Mouse (Mus musculus) MEL (cell line): ENCODE data around the gene Fam169b. TPM values are rescaled to one million over a fixed set of nuclear protein-coding genes. Genes with fewer than 3 reads are reported as not detected.

Experiments used
- DNase-seq: peaks from one replicate; pipeline ENCODE4 v3.0.0; 2011; ENCODE audit warnings: low read depth, low spot score
- H3K27ac ChIP-seq: 2 replicates; pipeline ENCODE4 v1.5.1; 2012; ENCODE audit warnings: low read depth, mild to moderate bottlenecking, control low read depth, low read length, moderate library complexity; ENCODE audit not compliant: control insufficient read depth
- H3K27me3 ChIP-seq, 2 experiments: fragments of 150-350 bp in 1 of 2; sonication (generic) in 1 of 2; 2 replicates each; pipeline ENCODE4 v1.6.1; 2012; ENCODE audit warnings: low read length in 2 of 2, mild to moderate bottlenecking in 2 of 2, improper control_type of control experiment in 1 of 2, moderate library complexity in 1 of 2; ENCODE audit not compliant: insufficient read depth in 2 of 2, control insufficient read depth in 1 of 2
- H3K36me3 ChIP-seq, 2 experiments: 2 replicates each; pipeline ENCODE4 v1.6.1; 2012 to 2014; ENCODE audit warnings: low read length in 2 of 2, improper control_type of control experiment in 1 of 2, inconsistent platforms in 1 of 2, mild to moderate bottlenecking in 1 of 2; ENCODE audit not compliant: insufficient read depth in 2 of 2, control insufficient read depth in 1 of 2
- H3K4me1 ChIP-seq, 2 experiments: fragments of 150-350 bp in 1 of 2; sonication (generic) in 1 of 2; 2 replicates each; pipeline ENCODE4 v1.6.1; 2012; ENCODE audit warnings: low read length in 2 of 2, improper control_type of control experiment in 1 of 2, mild to moderate bottlenecking in 1 of 2; ENCODE audit not compliant: insufficient read depth in 2 of 2, control insufficient read depth in 1 of 2
- H3K4me3 ChIP-seq, 2 experiments: fragments of 150-350 bp in 1 of 2; sonication (generic) in 1 of 2; 2 replicates each; pipeline ENCODE4 v1.5.1; 2012; ENCODE audit warnings: low read depth in 2 of 2, low read length in 2 of 2, mild to moderate bottlenecking in 2 of 2, moderate library complexity in 2 of 2, control low read depth in 1 of 2, improper control_type of control experiment in 1 of 2; ENCODE audit not compliant: control insufficient read depth in 1 of 2, insufficient read depth in 1 of 2
- H3K79me2 ChIP-seq: 2 replicates; pipeline ENCODE4 v1.6.1; 2012; ENCODE audit warnings: mild to moderate bottlenecking, low read length, moderate library complexity; ENCODE audit not compliant: control insufficient read depth, poor library complexity, insufficient read depth
- H3K9ac ChIP-seq: 2 replicates; pipeline ENCODE4 v1.6.1; 2012; ENCODE audit warnings: low read depth, mild to moderate bottlenecking, control low read depth, low read length, moderate library complexity; ENCODE audit not compliant: control insufficient read depth, poor library complexity, severe bottlenecking
- H3K9me3 ChIP-seq: fragments of 150-350 bp; sonication (generic); replicated peaks from 2 replicates; pipeline ENCODE4 v1.6.1; 2012; ENCODE audit warnings: mild to moderate bottlenecking, low read length, improper control_type of control experiment, moderate library complexity; ENCODE audit not compliant: insufficient read depth
- CHD1 ChIP-seq: IDR thresholded peaks from 2 replicates; pipeline ENCODE4 v1.6.1; 2012; ENCODE audit warnings: low read depth, mild to moderate bottlenecking, inconsistent platforms, low read length, improper control_type of control experiment
- CTCF ChIP-seq, 3 experiments: IDR thresholded peaks in 2 of 3; conservative IDR thresholded peaks in 1 of 3; 2 replicates each; pipeline ENCODE4 v1.5.1; 2011 to 2012; ENCODE audit warnings: low read length in 3 of 3, low read depth in 2 of 3, mild to moderate bottlenecking in 2 of 3, improper control_type of control experiment in 1 of 3, inconsistent platforms in 1 of 3, mixed read lengths in 1 of 3, moderate library complexity in 1 of 3; ENCODE audit not compliant: control insufficient read depth in 1 of 3, insufficient read depth in 1 of 3, poor library complexity in 1 of 3, severe bottlenecking in 1 of 3
- E2F4 ChIP-seq: IDR thresholded peaks from 2 replicates; pipeline ENCODE4 v1.6.1; 2011; ENCODE audit warnings: low read depth, low read length, improper control_type of control experiment, borderline replicate concordance
- ELF1 ChIP-seq: IDR thresholded peaks from 2 replicates; pipeline ENCODE4 v1.6.1; 2014; ENCODE audit warnings: low read depth, mild to moderate bottlenecking, inconsistent platforms, low read length, improper control_type of control experiment, moderate library complexity
- GATA1 ChIP-seq: IDR thresholded peaks from 2 replicates; pipeline ENCODE4 v1.6.1; 2011; ENCODE audit warnings: low read depth, low read length, improper control_type of control experiment
- HCFC1 ChIP-seq: IDR thresholded peaks from 2 replicates; pipeline ENCODE4 v1.6.1; 2012; ENCODE audit warnings: low read depth, mild to moderate bottlenecking, inconsistent platforms, low read length, improper control_type of control experiment, moderate library complexity
- JUND ChIP-seq: IDR thresholded peaks from 2 replicates; pipeline ENCODE4 v1.6.1; 2011; ENCODE audit warnings: low read depth, mild to moderate bottlenecking, improper control_type of control experiment, low read length
- KAT2A ChIP-seq: conservative IDR thresholded peaks from 2 replicates; pipeline ENCODE4 v1.6.1; 2012; ENCODE audit warnings: low read depth, low read length, improper control_type of control experiment, inconsistent platforms
- MAFK ChIP-seq: IDR thresholded peaks from 2 replicates; pipeline ENCODE4 v1.6.1; 2011; ENCODE audit warnings: low read depth, mild to moderate bottlenecking, low read length, improper control_type of control experiment, borderline replicate concordance
- MAX ChIP-seq: IDR thresholded peaks from 2 replicates; pipeline ENCODE4 v1.6.1; 2011; ENCODE audit warnings: low read length, improper control_type of control experiment
- MXI1 ChIP-seq: IDR thresholded peaks from 2 replicates; pipeline ENCODE4 v1.6.1; 2011; ENCODE audit warnings: mild to moderate bottlenecking, low read depth, low read length, improper control_type of control experiment
- NELFE ChIP-seq: IDR thresholded peaks from 2 replicates; pipeline ENCODE4 v1.6.1; 2011; ENCODE audit warnings: low read depth, low read length, improper control_type of control experiment
- POLR2AphosphoS5 ChIP-seq: IDR thresholded peaks from 2 replicates; pipeline ENCODE4 v1.6.1; 2012; ENCODE audit warnings: low read depth, borderline replicate concordance, mild to moderate bottlenecking, inconsistent platforms, low read length, moderate library complexity, mixed read lengths
- SIN3A ChIP-seq: IDR thresholded peaks from 2 replicates; pipeline ENCODE4 v1.6.1; 2012; ENCODE audit warnings: low read length, improper control_type of control experiment, inconsistent platforms
- TAL1 ChIP-seq: IDR thresholded peaks from 2 replicates; pipeline ENCODE4 v1.6.1; 2012; ENCODE audit warnings: mild to moderate bottlenecking, inconsistent platforms, low read length, moderate library complexity, mixed read lengths
- UBTF ChIP-seq: IDR thresholded peaks from 2 replicates; pipeline ENCODE4 v1.6.1; 2012; ENCODE audit warnings: low read depth, mild to moderate bottlenecking, inconsistent platforms, low read length, improper control_type of control experiment, moderate library complexity, borderline replicate concordance; ENCODE audit not compliant: insufficient read depth
- USF2 ChIP-seq, 2 experiments: IDR thresholded peaks; 2 replicates each; pipeline ENCODE4 v1.6.1; 2011 to 2012; ENCODE audit warnings: improper control_type of control experiment in 2 of 2, low read length in 2 of 2, borderline replicate concordance in 1 of 2, inconsistent platforms in 1 of 2, low read depth in 1 of 2, mild to moderate bottlenecking in 1 of 2; ENCODE audit not compliant: insufficient read depth in 1 of 2
- ZC3H11A ChIP-seq: IDR thresholded peaks from 2 replicates; pipeline ENCODE4 v1.6.1; 2012; ENCODE audit warnings: low read depth, mild to moderate bottlenecking, inconsistent platforms, low read length, improper control_type of control experiment
- polyA plus RNA-seq, 2 experiments: library from polyadenylated mRNA; stranded (reverse) in 1 of 2; unstranded in 1 of 2; fragments of >175 nt in 1 of 2; fragments of >200 nt in 1 of 2; gene quantifications; 2 replicates each; pipeline versions ENCODE4 v1.2.1 to v1.2.4; 2012; ENCODE audit warnings: low replicate concordance in 2 of 2, low read depth in 1 of 2; ENCODE audit not compliant: insufficient read length in 2 of 2, insufficient read depth in 1 of 2, missing spikeins in 1 of 2
- total RNA-seq: library from RNA; depleted of rRNA; stranded (reverse); fragments of 300-350 nt; gene quantifications from 2 replicates; pipeline ENCODE4 v1.2.3, GENCODE M21; 2012

Fam169b gene
- total and polyA plus RNA-seq, 3 experiments: not detected

GRCm38 (mm10) chr7:68270551-68270950, 3.1 kb upstream of the Fam169b start:
- H3K36me3 ChIP-seq: no peaks in the 10 kb centered on the region
- H3K4me1 ChIP-seq: no peaks in the 10 kb centered on the region
- H3K79me2 ChIP-seq: no peaks in the 10 kb centered on the region
- no peak for DNase-seq
- no peak overlapping the region for H3K9ac ChIP-seq
- no peak overlapping the region for H3K4me3 ChIP-seq
- TF ChIP-seq GATA1: no peak
- no peak for TF ChIP-seq NELFE
- TF ChIP-seq ELF1: no peak
- TF ChIP-seq POLR2AphosphoS5: no peak
- no peak for TF ChIP-seq ZC3H11A
- no peak for TF ChIP-seq USF2 (IDR thresholded peaks at IDR 0.05; ENCODE audit: borderline replicate concordance in 1 of 2, insufficient read depth in 1 of 2, low read depth in 1 of 2, low read length in 2 of 2)
- no peak for TF ChIP-seq MAX
- TF ChIP-seq, all 39 proteins: peak for 0
- no peaks in the 10 kb centered on the region for H3K27me3 ChIP-seq
- no peak overlapping the region for H3K27ac ChIP-seq
- H3K9me3 ChIP-seq: no peaks in the 10 kb centered on the region

DNA sequence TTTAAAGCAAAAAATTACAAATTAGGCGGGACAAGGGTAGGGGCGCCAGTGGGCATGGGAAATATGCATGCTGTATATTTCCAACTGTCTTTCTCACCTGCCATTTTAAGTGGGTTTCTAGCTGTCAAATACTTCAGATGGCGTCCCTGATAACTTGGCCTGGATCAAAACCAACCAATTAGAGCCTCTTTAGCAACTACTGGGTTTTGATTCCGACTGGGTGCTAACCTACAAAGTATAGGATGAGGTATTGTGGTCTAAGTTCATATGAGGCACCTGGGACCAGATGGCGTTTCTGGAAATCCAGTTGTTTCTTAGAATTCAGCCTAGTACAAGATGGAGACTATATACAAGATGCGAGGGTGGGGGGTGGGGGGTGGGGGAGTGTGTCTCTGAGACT, 1.8 kb upstream of the Fam169b start:
- no peak overlapping the region for H3K4me3 ChIP-seq
- H3K27ac ChIP-seq: no peak overlapping the region
- H3K4me1 ChIP-seq: no peaks in the 10 kb centered on the region
- H3K9ac ChIP-seq: no peak overlapping the region
- H3K36me3 ChIP-seq: no peaks in the 10 kb centered on the region
- no peaks in the 10 kb centered on the region for H3K9me3 ChIP-seq
- no peaks in the 10 kb centered on the region for H3K27me3 ChIP-seq
- no peak for TF ChIP-seq HCFC1
- no peak for TF ChIP-seq CTCF (IDR thresholded peaks at IDR 0.05 in 2 of 3, conservative IDR thresholded peaks at IDR 0.05 in 1 of 3; ENCODE audit: control insufficient read depth in 1 of 3, insufficient read depth in 1 of 3, low read depth in 2 of 3, low read length in 3 of 3, poor library complexity in 1 of 3, severe bottlenecking in 1 of 3)
- TF ChIP-seq POLR2AphosphoS5: no peak
- no peak for TF ChIP-seq NELFE
- no peak for TF ChIP-seq MXI1
- no peak for TF ChIP-seq USF2 (IDR thresholded peaks at IDR 0.05; ENCODE audit: borderline replicate concordance in 1 of 2, insufficient read depth in 1 of 2, low read depth in 1 of 2, low read length in 2 of 2)
- TF ChIP-seq ZC3H11A: no peak
- no peak for TF ChIP-seq CHD1
- no peak for TF ChIP-seq MAFK
- no peak for TF ChIP-seq TAL1
- no peak for TF ChIP-seq GATA1
- H3K79me2 ChIP-seq: no peaks in the 10 kb centered on the region
- no peak for DNase-seq

DNA sequence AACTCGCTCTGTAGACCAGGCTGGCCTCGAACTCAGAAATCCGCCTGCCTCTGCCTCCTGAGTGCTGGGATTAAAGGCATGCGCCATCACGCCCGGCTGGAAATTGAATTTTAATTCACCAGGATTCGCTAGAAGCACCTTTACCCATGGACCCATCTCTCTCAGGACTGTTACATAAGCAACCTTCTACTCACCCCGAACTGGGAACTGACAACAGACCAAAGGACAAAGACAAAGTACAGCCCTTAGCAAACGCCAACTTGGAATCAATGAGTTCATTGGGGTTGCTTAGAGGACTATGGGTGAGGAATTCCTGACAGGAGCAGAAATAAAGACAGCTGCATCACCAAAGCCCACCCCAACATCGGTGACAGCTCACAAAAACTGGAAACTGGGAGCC, 1.0 kb upstream of the Fam169b start:
- no peak overlapping the region for H3K9ac ChIP-seq
- H3K79me2 ChIP-seq: no peaks in the 10 kb centered on the region
- H3K27ac ChIP-seq: no peak overlapping the region
- no peaks in the 10 kb centered on the region for H3K4me1 ChIP-seq
- no peak for DNase-seq
- no peak overlapping the region for H3K4me3 ChIP-seq
- H3K9me3 ChIP-seq: no peaks in the 10 kb centered on the region
- no peak for TF ChIP-seq UBTF
- TF ChIP-seq GATA1: no peak
- no peak for TF ChIP-seq MXI1
- no peak for TF ChIP-seq JUND
- no peak for TF ChIP-seq KAT2A
- TF ChIP-seq E2F4: no peak
- TF ChIP-seq SIN3A: no peak
- H3K27me3 ChIP-seq: no peaks in the 10 kb centered on the region
- H3K36me3 ChIP-seq: no peaks in the 10 kb centered on the region
